Mouse (Mus musculus) layer of hippocampus, adult 8-10 months (tissue): ENCODE results near the gene Prkce. TPM values are rescaled to one million over a fixed set of nuclear protein-coding genes. Genes with fewer than 3 reads are reported as not detected.

ENCODE experiments used
- DNase-seq, 2 experiments: peaks; one replicate each; pipeline ENCODE4 v3.0.0; 2022; ENCODE audit warnings: low spot score in 2 of 2
- total RNA-seq, 4 experiments: library from RNA; stranded (reverse); gene quantifications; 2 replicates each; pipeline ENCODE4 v1.2.4; 2022

Gene Prkce
- total RNA-seq, 4 experiments from 2014 or later, result 343 to 388 (median 379) TPM

DNA sequence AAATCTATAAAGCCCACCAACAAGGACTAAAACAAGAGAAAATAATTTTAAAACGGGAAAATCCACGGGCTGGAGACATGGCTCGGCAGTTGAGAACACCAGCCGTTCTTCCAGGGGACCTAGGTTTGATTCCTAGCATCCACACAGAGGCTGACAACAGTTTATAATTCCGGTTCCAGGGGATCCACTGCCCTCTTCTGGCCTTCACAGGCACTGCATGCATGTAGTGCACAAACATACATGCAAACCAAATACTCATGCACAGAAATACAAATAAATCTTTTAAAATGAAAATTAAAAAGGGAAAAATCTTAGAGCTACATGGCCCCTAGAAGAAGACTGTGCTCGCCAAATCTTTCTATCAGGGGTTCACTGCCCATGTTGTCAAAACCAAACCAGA is 87.4 kb downstream of the Prkce start:
- DNase-seq, result no peak

- DNase-seq, result no peak
Measured at GRCm38 (mm10) chr17:86256730-86257131, 89.1 kb downstream of the Prkce start.

DNA sequence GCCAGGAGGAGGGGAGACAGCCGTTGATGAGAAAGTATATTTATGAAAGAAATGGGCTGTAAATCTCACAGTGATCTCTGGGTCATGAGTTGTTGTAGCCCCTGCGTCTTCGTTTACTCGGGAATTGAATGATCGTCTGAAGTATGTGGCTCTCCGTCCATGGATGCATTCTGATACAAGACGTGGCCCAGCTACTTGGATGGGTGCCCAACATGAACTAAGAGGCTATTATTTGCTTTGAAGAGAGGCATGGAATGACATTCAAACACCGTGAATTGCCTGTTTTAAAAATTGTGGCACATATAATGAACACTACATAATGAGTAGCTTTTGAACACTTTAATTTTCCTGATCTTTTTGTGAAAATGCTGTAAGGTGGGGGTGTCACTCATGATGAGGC is 93.5 kb downstream of the Prkce start:
- no peak for DNase-seq

DNA sequence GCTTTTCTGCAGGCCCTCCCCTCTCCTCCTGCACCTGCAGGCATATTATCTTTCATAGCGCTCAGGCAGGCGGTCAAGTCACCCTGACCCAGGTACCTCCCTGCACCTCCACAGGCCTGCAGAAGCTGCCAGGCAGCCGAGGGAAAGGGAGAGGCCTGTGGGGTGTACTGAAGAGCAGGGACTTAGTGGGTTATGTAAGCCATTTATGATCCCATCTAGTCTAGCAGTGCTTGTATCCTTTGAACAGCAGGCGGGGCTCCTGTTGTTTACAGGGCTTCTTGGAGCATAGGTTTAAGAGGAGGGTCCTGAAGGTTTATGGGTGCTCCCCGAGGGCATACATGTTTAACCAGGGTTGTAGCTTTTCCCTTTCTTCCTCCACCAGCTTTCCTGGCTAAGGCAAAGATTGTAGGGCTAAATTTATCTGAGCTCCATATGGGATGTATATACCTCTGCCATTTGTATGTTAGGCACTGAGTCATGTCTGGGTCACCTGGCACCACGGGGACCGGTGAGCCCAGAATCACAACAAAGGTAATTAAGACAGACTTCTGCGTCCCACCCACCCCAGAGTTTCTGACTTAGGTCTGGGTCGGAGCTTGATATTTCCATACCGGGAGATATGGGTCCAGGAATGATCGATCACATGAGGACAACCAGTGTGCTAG is 96.5 kb downstream of the Prkce start:
- DNase-seq, result no peak

DNA sequence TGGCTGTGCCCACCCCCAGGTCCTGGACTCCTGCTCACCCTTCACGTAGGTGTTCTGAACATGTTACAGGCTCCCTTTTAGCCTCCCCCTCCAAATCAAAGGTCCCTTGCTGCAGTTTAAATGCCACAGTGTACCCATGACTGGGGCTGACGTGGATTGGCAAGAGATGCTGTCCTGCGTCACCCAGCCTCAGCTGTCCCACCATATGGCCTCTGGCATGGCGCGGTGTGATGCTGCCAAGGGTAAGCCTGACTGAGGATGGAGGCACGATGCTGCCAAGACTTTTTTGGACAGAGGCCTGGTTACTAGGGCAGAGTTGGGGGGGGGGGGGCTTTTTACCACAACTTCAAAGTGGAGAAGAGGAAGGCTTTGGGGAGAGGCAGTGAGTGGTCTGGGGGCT is 98.5 kb downstream of the Prkce start:
- peak; percentile 90 to 91 for DNase-seq

- DNase-seq, result no peak
Measured at GRCm38 (mm10) chr17:86267126-86267760, 99.7 kb downstream of the Prkce start.

- no peak for DNase-seq
Measured at GRCm38 (mm10) chr17:86269639-86270038, 102.1 kb downstream of the Prkce start.

DNA sequence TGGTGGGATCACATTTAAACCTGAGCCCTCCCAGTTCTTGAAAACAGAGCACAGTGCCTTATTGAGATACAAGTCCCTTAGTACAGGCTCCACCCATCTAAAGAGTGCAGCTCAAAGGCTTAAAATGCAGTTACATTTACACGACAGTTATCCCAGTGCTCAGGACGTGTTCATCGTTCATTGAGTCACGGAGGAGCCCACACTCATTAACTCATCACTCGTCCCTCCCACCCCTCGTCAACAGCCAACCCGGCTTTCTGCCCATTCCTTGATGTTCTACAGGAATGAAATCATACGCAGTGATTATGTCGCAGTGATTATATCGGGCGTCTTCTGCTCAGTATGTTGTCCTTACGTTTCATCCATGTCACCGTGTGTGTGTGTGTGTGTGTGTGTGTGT is 102.9 kb downstream of the Prkce start:
- no peak for DNase-seq

GRCm38 (mm10) chr17:86271277-86271676 is 103.7 kb downstream of the Prkce start:
- no peak for DNase-seq

DNA sequence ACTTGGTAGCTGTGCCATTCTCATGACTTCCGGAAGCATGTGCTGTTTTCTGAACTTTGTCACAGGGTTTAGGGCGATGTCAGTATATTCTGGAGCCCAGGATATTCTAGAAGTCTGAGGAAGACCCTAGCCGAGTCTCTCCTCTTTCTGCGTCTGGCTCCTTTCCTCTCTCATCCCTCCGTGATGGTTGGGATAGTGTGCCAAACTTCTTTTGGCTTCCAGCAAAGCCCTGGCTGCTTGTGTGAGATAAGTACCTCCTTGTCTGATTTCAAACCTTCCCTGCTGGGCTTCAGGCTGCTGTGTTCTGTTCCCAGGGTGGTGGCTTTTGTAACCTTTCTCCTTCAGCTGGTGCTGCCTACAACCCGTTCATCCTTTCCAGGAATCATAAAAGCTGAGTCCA is 105.4 kb downstream of the Prkce start:
- DNase-seq, result no peak

DNA sequence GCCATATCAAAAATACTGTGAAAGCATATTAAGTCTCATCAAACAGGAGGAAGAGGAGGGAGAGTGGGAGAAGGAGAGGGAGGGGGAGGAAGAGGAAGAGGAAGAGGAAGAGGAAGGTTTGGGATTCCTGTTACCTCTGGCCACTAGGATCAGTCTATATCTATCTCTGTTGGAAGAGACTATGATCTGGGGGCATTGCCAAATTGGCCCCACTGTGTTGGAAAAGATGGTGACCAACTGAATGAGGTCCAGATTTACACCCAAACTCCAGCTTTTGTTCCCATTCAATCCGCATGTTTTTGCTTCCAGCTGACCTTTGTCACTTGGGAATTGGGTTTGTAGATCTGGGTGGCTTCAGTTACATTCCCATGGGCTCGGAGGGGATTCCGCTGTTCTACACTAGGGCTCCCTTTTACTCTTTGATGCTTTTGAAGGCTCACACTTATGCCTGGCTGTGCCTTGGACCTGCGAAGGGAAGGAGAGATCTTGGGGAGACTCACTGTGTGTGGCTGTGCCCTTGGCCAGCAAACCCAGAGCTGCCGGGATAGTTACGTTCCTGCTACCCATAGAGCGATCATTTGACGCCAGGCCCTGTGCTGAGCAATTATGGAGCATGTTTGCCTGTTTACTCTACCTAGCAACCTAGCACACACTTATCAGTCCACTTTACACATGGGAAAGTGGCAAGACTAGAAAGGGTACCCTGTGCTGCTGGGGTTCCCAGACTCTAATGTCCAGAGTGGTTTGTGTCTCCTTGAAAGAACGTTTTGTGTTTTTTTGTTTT is 106.2 kb downstream of the Prkce start:
- DNase-seq, result no peak

DNA sequence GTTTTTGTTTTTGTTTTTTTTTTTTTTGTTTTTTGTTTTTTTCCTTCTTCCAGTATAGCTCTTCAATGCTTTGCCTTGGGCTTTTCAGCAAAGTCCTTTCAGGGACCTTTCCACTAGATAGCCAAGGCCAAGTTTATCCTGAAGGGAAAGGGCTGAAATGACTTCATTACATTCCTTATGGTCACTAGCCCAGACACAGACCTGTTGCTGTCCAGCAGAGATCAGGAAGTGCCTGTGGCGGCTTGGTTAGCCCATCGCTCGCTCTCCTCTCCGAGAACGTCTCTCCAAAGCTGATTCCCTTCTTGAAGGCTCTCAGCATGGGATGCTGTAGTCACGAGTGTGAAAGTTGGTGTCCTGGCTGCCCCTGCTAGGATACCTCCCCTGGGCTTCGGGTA is 106.8 kb downstream of the Prkce start:
- no peak for DNase-seq

DNA sequence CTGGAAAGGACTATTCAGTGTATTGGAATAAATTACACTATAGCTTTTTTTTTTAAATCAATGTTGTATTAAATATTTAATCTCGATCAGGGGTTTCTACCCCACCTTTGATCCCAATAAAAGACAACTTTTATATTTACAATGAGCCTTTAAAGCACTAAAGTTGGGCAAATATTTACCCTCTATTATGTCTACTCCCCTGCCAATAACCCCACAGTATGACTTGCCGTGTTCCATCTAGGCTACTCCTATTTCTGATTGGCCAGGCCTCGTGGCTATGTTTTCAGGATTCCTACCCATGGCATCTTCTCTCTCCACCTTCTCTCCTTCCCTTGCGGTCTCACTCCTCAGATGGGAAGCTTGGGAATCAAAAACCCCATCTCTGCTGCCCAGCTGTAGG is 108.8 kb downstream of the Prkce start:
- DNase-seq, result no peak

GRCm38 (mm10) chr17:86277032-86277798 is 109.6 kb downstream of the Prkce start:
- no peak for DNase-seq

DNA sequence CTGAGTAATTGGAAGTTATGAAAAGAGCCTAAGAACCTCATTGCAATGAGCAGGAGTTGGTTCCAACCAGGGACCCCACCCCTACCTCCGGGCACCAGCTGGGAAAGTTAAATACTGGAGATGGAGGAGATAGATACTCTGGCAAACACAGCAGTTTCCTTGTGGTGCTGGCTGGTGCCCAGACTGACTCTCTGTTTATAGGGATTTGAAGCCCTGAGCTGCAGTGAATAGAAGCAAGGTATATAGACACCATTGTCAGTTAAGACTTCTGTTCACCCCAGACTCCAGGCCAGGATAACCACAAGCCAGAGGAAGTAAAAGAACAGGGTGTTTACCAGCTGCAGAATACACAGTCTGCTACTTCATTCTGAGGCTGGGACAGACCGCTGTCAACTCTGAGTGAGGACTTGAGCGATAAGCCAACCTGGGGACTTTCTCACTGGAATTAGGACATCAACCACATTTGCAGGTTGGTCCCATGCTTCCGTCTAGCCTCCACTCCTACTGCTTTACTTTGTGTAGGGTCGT is 110.5 kb downstream of the Prkce start:
- DNase-seq, result no peak

GRCm38 (mm10) chr17:86279751-86280150 is 112.2 kb downstream of the Prkce start:
- DNase-seq, result no peak

- DNase-seq, result no peak
Measured at GRCm38 (mm10) chr17:86283741-86284140, 116.2 kb downstream of the Prkce start.

- DNase-seq, result no peak
Measured at GRCm38 (mm10) chr17:86285058-86285457, 117.5 kb downstream of the Prkce start.

GRCm38 (mm10) chr17:86286747-86287271 is 119.2 kb downstream of the Prkce start:
- DNase-seq, result no peak

GRCm38 (mm10) chr17:86292711-86293110 is 125.1 kb downstream of the Prkce start:
- DNase-seq, result no peak

DNA sequence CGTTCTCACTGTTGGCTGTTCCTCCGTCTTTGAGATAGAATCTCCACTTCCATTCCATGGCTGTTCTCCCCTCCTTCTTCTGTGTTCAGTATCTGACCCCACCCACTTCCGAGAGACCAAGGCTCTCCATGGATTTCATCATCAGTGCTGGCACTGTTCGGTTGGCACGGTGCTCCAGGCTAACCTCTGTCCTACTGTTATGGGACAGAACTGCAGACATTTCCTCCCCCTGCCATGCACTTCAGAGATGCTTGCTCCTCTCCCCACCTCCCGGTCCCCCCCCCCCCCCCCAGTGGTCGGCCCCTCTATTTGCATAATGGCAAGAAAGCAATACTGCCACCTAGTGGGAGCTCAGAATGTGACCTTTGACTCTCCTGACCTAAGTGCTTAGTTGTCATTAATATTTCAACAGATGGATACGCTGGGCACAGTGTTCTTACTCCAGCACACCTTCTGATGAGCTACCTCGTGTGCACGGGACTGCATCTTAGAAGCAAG is 125.7 kb downstream of the Prkce start:
- no peak for DNase-seq
